Mouse (Mus musculus) limb, embryonic 11.5 days (tissue): ENCODE measurements around the gene Gdf2. TPM values are rescaled to one million over a fixed set of nuclear protein-coding genes. Genes with fewer than 3 reads are reported as not detected.

Experiments used
- ATAC-seq: fragments of 200-750 bp; cut with Nextera tagmentation; 2 replicates; pipeline ENCODE4 v1.8.0; 2017; ENCODE audit warnings: low read depth; ENCODE audit not compliant: insufficient number of reproducible peaks, low FRiP score, low TSS enrichment
- DNase-seq: peaks from one replicate; pipeline ENCODE4 v3.0.0-alpha.2; 2015; ENCODE audit warnings: low spot score
- H3K27ac ChIP-seq: fragments of 300-500 bp; sonication (generic); replicated peaks from 2 replicates; pipeline ENCODE4 v1.5.1; 2014; ENCODE audit warnings: low read depth, mild to moderate bottlenecking, low read length
- H3K27me3 ChIP-seq: fragments of 300-500 bp; sonication (generic); 2 replicates; pipeline ENCODE4 v1.6.1; 2014; ENCODE audit warnings: mild to moderate bottlenecking, low read length, mixed read lengths; ENCODE audit not compliant: control insufficient read depth, insufficient read depth
- H3K36me3 ChIP-seq: fragments of 300-500 bp; sonication (generic); 2 replicates; pipeline ENCODE4 v1.6.1; 2014; ENCODE audit warnings: mild to moderate bottlenecking, low read length, moderate library complexity, mixed read lengths; ENCODE audit not compliant: control insufficient read depth, insufficient read depth
- H3K4me1 ChIP-seq: fragments of 300-500 bp; sonication (generic); 2 replicates; pipeline ENCODE4 v1.6.1; 2014; ENCODE audit warnings: low read length, mixed read lengths; ENCODE audit not compliant: control insufficient read depth, insufficient read depth
- H3K4me2 ChIP-seq: fragments of 300-500 bp; sonication (generic); 2 replicates; pipeline ENCODE4 v1.6.1; 2014; ENCODE audit warnings: low read depth, mild to moderate bottlenecking, moderate library complexity; ENCODE audit not compliant: severe bottlenecking
- H3K4me3 ChIP-seq: fragments of 300-500 bp; sonication (generic); 2 replicates; pipeline ENCODE4 v1.5.1; 2014; ENCODE audit warnings: low read depth, low read length
- H3K9ac ChIP-seq: fragments of 300-500 bp; sonication (generic); 2 replicates; pipeline ENCODE4 v1.6.1; 2014; ENCODE audit warnings: mild to moderate bottlenecking, low read length
- H3K9me3 ChIP-seq: fragments of 300-500 bp; sonication (generic); 2 replicates; pipeline ENCODE4 v1.6.1; 2016; ENCODE audit warnings: low read length; ENCODE audit not compliant: control insufficient read depth
- WGBS: fragments of 180-500 bp; shearing (Covaris S2); extraction: QIAGEN DNeasy Blood & Tissue Kit; methylation state at CpG from one replicate; pipeline ENCODE4 v1.1.7; 2014; 5-methylcytosine and 5-hydroxymethylcytosine counted together
- polyA plus RNA-seq: library from polyadenylated mRNA; unstranded; fragments of >200 nt; fragmentation: Nextera tagmentation; extraction: Ambion mirVana; gene quantifications from 2 replicates; pipeline ENCODE4 v1.2.1, GENCODE M21; 2014

Gene Gdf2
- polyA plus RNA-seq, 1 experiment from 2014 or later: 0.04 TPM

DNA sequence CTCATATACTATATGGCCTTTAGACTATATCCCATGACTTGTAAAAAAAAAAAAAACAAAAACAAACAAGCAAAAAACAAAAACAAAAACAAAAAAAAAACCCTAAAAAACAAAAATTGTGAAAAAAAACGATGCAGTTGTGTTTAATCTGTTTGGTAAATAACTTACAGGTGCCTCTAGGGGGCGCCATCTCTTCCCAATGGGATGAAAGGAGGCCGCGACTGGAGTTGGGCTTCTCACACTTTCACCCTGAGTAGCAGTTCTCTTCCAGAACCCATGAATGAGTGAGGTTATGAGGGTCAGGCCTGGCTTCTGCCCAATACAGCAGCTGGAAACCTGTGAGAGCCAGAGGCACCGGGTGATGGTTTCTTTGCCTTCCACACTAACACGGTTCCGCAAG, 24.8 kb downstream of the Gdf2 start:
- Histone ChIP-seq H3K27ac (no peak overlapping the region), H3K4me3 (no peak overlapping the region), H3K36me3 (no peaks in the 10 kb centered on the region), H3K9me3 (no peaks in the 10 kb centered on the region), H3K27me3 (no peaks in the 10 kb centered on the region), H3K9ac (no peak overlapping the region), H3K4me1 (no peaks in the 10 kb centered on the region), H3K4me2 (no peak overlapping the region)
- DNase-seq (no peak), ATAC-seq (no peak)
- WGBS: 63% methylated on average over 7 of the region's 7 CpGs

- Histone ChIP-seq H3K27ac (no peak overlapping the region), H3K4me3 (no peak overlapping the region), H3K9me3 (no peaks in the 10 kb centered on the region), H3K9ac (no peak overlapping the region), H3K36me3 (no peaks in the 10 kb centered on the region), H3K4me1 (no peaks in the 10 kb centered on the region; the same call in 1 of the 2 replicates), H3K27me3 (0 out of 2 replicates have a peak, but pooled peaks cover 2% of the 10 kb centered on the region), H3K4me2 (no peak overlapping the region)
- WGBS: 53% methylated on average over 7 of the region's 7 CpGs
- ATAC-seq: no peak
- DNase-seq: peak; percentile 46
These were observed 31.8 kb downstream of the Gdf2 start for GRCm38 (mm10) chr14:33972679-33973078.

- Histone ChIP-seq H3K9me3 (no peaks in the 10 kb centered on the region), H3K27ac (no peak overlapping the region), H3K4me1 (peaks cover 2% of the 10 kb centered on the region; the same call in 1 of the 2 replicates), H3K4me2 (no peak overlapping the region), H3K4me3 (no peak overlapping the region), H3K9ac (no peak overlapping the region), H3K27me3 (0 out of 2 replicates have a peak, but pooled peaks cover 7% of the 10 kb centered on the region), H3K36me3 (no peaks in the 10 kb centered on the region)
- DNase-seq: no peak
- no peak for ATAC-seq
- WGBS: 73% methylated on average over 5 of the region's 5 CpGs
These were observed 33.9 kb downstream of the Gdf2 start for GRCm38 (mm10) chr14:33974752-33975151.

GRCm38 (mm10) chr14:33977748-33978147, 36.9 kb downstream of the Gdf2 start:
- ATAC-seq (no peak), DNase-seq (no peak)
- Histone ChIP-seq H3K9me3 (no peaks in the 10 kb centered on the region), H3K36me3 (no peaks in the 10 kb centered on the region), H3K4me2 (no peak overlapping the region), H3K27me3 (0 out of 2 replicates have a peak, but pooled peaks cover 7% of the 10 kb centered on the region), H3K4me3 (no peak overlapping the region), H3K9ac (no peak overlapping the region), H3K4me1 (peaks cover 2% of the 10 kb centered on the region; the same call in 1 of the 2 replicates), H3K27ac (no peak overlapping the region)
- 34% methylated on average over 7 of the region's 7 CpGs for WGBS

- Histone ChIP-seq H3K9me3 (no peaks in the 10 kb centered on the region), H3K36me3 (no peaks in the 10 kb centered on the region), H3K9ac (no peak within 1 kb of the TSS), H3K4me2 (peak within 1 kb of the TSS; percentile 69), H3K27me3 (0 out of 2 replicates have a peak, but pooled peaks cover 7% of the 10 kb centered on the region), H3K4me3 (peak within 1 kb of the TSS; percentile 38), H3K4me1 (peaks cover 2% of the 10 kb centered on the region; the same call in 1 of the 2 replicates), H3K27ac (no peak within 1 kb of the TSS)
- DNase-seq: peak; percentile 65
- WGBS: 1% methylated on average over 25 of the region's 25 CpGs
- ATAC-seq: peak; percentile 73; the same call in 1 of the 2 replicates
These were observed 37.8 kb downstream of the Gdf2 start, which contains the start of gene Zfp488 for GRCm38 (mm10) chr14:33978604-33979059. Zfp488 (minus strand) TSS chr14:33978764.

- no peaks in the 10 kb centered on the region for H3K27me3 ChIP-seq
- WGBS: 74% methylated on average over 3 of the region's 3 CpGs
- ATAC-seq (no peak), DNase-seq (no peak)
- no peak overlapping the region for H3K9ac ChIP-seq
- no peak overlapping the region for H3K4me3 ChIP-seq
- H3K27ac ChIP-seq: no peak overlapping the region
- no peak overlapping the region for H3K4me2 ChIP-seq
- no peaks in the 10 kb centered on the region for H3K4me1 ChIP-seq
- no peaks in the 10 kb centered on the region for H3K9me3 ChIP-seq
- no peaks in the 10 kb centered on the region for H3K36me3 ChIP-seq
These were observed 48.4 kb downstream of the Gdf2 start for GRCm38 (mm10) chr14:33989201-33989600.

- no peak overlapping the region for H3K4me3 ChIP-seq
- WGBS: 74% methylated on average over 4 of the region's 4 CpGs
- ATAC-seq: no peak
- no peaks in the 10 kb centered on the region for H3K27me3 ChIP-seq
- no peak for DNase-seq
- H3K36me3 ChIP-seq: no peaks in the 10 kb centered on the region
- no peaks in the 10 kb centered on the region for H3K9me3 ChIP-seq
- no peak overlapping the region for H3K4me2 ChIP-seq
- no peak overlapping the region for H3K27ac ChIP-seq
- no peaks in the 10 kb centered on the region for H3K4me1 ChIP-seq
- H3K9ac ChIP-seq: no peak overlapping the region
These were observed 51.1 kb downstream of the Gdf2 start for GRCm38 (mm10) chr14:33991971-33992370.

GRCm38 (mm10) chr14:33993051-33993450, 52.2 kb downstream of the Gdf2 start:
- Histone ChIP-seq H3K36me3 (no peaks in the 10 kb centered on the region), H3K27me3 (no peaks in the 10 kb centered on the region), H3K27ac (no peak overlapping the region), H3K9me3 (no peaks in the 10 kb centered on the region), H3K4me2 (no peak overlapping the region), H3K9ac (no peak overlapping the region), H3K4me3 (no peak overlapping the region), H3K4me1 (no peaks in the 10 kb centered on the region)
- no peak for ATAC-seq
- 88% methylated on average over 9 of the region's 9 CpGs for WGBS
- DNase-seq: no peak
